Mouse (Mus musculus): ENCODE results near the gene Isoc2a. TPM values are rescaled to one million over a fixed set of nuclear protein-coding genes. Genes with fewer than 3 reads are reported as not detected.
"Not testable (repeated sequence)": the region's sequence is repeated elsewhere in the genome, so short reads cannot be mapped to it uniquely, and the experiment has no call there.

Isoc2a gene
- polyA plus RNA-seq, 1 experiment from 2014 or later = 9.6 TPM

GRCm38 (mm10) chr7:4856508-4856907 lies 20.4 kb upstream of the Isoc2a start:
- Histone ChIP-seq H3K36me3 (ENCODE audit: inconsistent target) (no peaks in the 10 kb centered on the region), H3K79me2 (ENCODE audit: inconsistent target) (no peaks in the 10 kb centered on the region), H3K27ac (no peak overlapping the region), H3K4me3 (ENCODE audit: inconsistent target) (no peak overlapping the region)
- WGBS (ENCODE audit: missing documents) = 84% methylated on average over 9 of the region's 9 CpGs

GRCm38 (mm10) chr7:4857321-4857720 lies 19.6 kb upstream of the Isoc2a start:
- Histone ChIP-seq H3K4me3 (ENCODE audit: inconsistent target) (no peak overlapping the region), H3K36me3 (ENCODE audit: inconsistent target) (no peaks in the 10 kb centered on the region), H3K79me2 (ENCODE audit: inconsistent target) (no peaks in the 10 kb centered on the region), H3K27ac (no peak overlapping the region)
- 83% methylated on average over 6 of the region's 7 CpGs for WGBS (ENCODE audit: missing documents)

GRCm38 (mm10) chr7:4859418-4859978 lies 17.5 kb upstream of the Isoc2a start:
- WGBS (ENCODE audit: missing documents) = 97% methylated on average over 12 of the region's 12 CpGs
- H3K27ac ChIP-seq = no peak overlapping the region
- no peak overlapping the region for H3K4me3 ChIP-seq (ENCODE audit: inconsistent target)
- no peaks in the 10 kb centered on the region for H3K36me3 ChIP-seq (ENCODE audit: inconsistent target)
- H3K79me2 ChIP-seq (ENCODE audit: inconsistent target) = no peaks in the 10 kb centered on the region

- 77% methylated on average over 3 of the region's 3 CpGs for WGBS (ENCODE audit: missing documents)
- H3K4me3 ChIP-seq (ENCODE audit: inconsistent target); H3K27ac ChIP-seq; H3K79me2 ChIP-seq (ENCODE audit: inconsistent target); H3K36me3 ChIP-seq (ENCODE audit: inconsistent target): not testable (repeated sequence)
Measured at GRCm38 (mm10) chr7:4860926-4861325, 16.0 kb upstream of the Isoc2a start.

GRCm38 (mm10) chr7:4863041-4863440 lies 13.9 kb upstream of the Isoc2a start:
- Histone ChIP-seq H3K79me2 (ENCODE audit: inconsistent target) (no peaks in the 10 kb centered on the region), H3K27ac (no peak overlapping the region), H3K36me3 (ENCODE audit: inconsistent target) (no peaks in the 10 kb centered on the region), H3K4me3 (ENCODE audit: inconsistent target) (no peak overlapping the region)
- WGBS (ENCODE audit: missing documents) = 27% methylated on average over 1 of the region's 1 CpGs

- Histone ChIP-seq H3K27ac (no peak overlapping the region), H3K36me3 (ENCODE audit: inconsistent target) (no peaks in the 10 kb centered on the region), H3K79me2 (ENCODE audit: inconsistent target) (no peaks in the 10 kb centered on the region), H3K4me3 (ENCODE audit: inconsistent target) (no peak overlapping the region)
- WGBS (ENCODE audit: missing documents) = 92% methylated on average over 7 of the region's 7 CpGs
Measured at GRCm38 (mm10) chr7:4863541-4864080, 13.3 kb upstream of the Isoc2a start.

- H3K36me3 ChIP-seq (ENCODE audit: inconsistent target) = no peaks in the 10 kb centered on the region
- 96% methylated on average over 5 of the region's 5 CpGs for WGBS (ENCODE audit: missing documents)
Measured at GRCm38 (mm10) chr7:4864130-4864845, 12.7 kb upstream of the Isoc2a start.

GRCm38 (mm10) chr7:4865090-4865489 lies 11.9 kb upstream of the Isoc2a start:
- WGBS (ENCODE audit: missing documents) = 75% methylated on average over 5 of the region's 5 CpGs
- Histone ChIP-seq H3K36me3 (ENCODE audit: inconsistent target) (no peaks in the 10 kb centered on the region), H3K27ac (peak overlapping the region; percentile 82; the same call in 1 of the 2 replicates), H3K79me2 (ENCODE audit: inconsistent target) (no peaks in the 10 kb centered on the region), H3K4me3 (ENCODE audit: inconsistent target) (peak overlapping the region; percentile 83)

More at GRCm38 (mm10) chr7:4864130-4864845, 12.7 kb upstream of the Isoc2a start:
- no peak overlapping the region for H3K27ac ChIP-seq
- H3K79me2 ChIP-seq (ENCODE audit: inconsistent target) = no peaks in the 10 kb centered on the region
- no peak overlapping the region for H3K4me3 ChIP-seq (ENCODE audit: inconsistent target)

- Histone ChIP-seq H3K27ac (peak overlapping the region; percentile 82), H3K36me3 (ENCODE audit: inconsistent target) (no peaks in the 10 kb centered on the region), H3K79me2 (ENCODE audit: inconsistent target) (no peaks in the 10 kb centered on the region), H3K4me3 (ENCODE audit: inconsistent target) (peak overlapping the region; percentile 83)
- WGBS (ENCODE audit: missing documents) = 3% methylated on average over 40 of the region's 40 CpGs
Measured at GRCm38 (mm10) chr7:4865579-4866493, 11.1 kb upstream of the Isoc2a start.

GRCm38 (mm10) chr7:4866631-4867180 lies 10.2 kb upstream of the Isoc2a start:
- WGBS (ENCODE audit: missing documents) = 18% methylated on average over 10 of the region's 10 CpGs
- Histone ChIP-seq H3K79me2 (ENCODE audit: inconsistent target) (no peaks in the 10 kb centered on the region), H3K27ac (peak overlapping the region; percentile 82), H3K36me3 (ENCODE audit: inconsistent target) (no peaks in the 10 kb centered on the region), H3K4me3 (ENCODE audit: inconsistent target) (peak overlapping the region; percentile 83)

- WGBS (ENCODE audit: missing documents) = 73% methylated on average over 6 of the region's 6 CpGs
- no peaks in the 10 kb centered on the region for H3K36me3 ChIP-seq (ENCODE audit: inconsistent target)
- H3K27ac ChIP-seq = no peak within 1 kb of the TSS
- no peak within 1 kb of the TSS for H3K4me3 ChIP-seq (ENCODE audit: inconsistent target)
- no peaks in the 10 kb centered on the region for H3K79me2 ChIP-seq (ENCODE audit: inconsistent target)
Measured at GRCm38 (mm10) chr7:4870133-4870532, 6.8 kb upstream of the Isoc2a start, which contains the start of gene Isoc2b. Gene Isoc2b (minus strand): TSS chr7:4870258.

GRCm38 (mm10) chr7:4877226-4877625 lies 273 bp downstream of the Isoc2a start:
- Histone ChIP-seq H3K4me3 (ENCODE audit: inconsistent target) (peak overlapping the region; percentile 74), H3K79me2 (ENCODE audit: inconsistent target) (no peaks in the 10 kb centered on the region), H3K36me3 (ENCODE audit: inconsistent target) (no peaks in the 10 kb centered on the region), H3K27ac (peak overlapping the region; percentile 49)
- 6% methylated on average over 11 of the region's 11 CpGs for WGBS (ENCODE audit: missing documents)

GRCm38 (mm10) chr7:4878186-4878585 lies 1.2 kb downstream of the Isoc2a start:
- no peak overlapping the region for H3K4me3 ChIP-seq (ENCODE audit: inconsistent target)
- no peaks in the 10 kb centered on the region for H3K79me2 ChIP-seq (ENCODE audit: inconsistent target)
- no peaks in the 10 kb centered on the region for H3K36me3 ChIP-seq (ENCODE audit: inconsistent target)
- no peak overlapping the region for H3K27ac ChIP-seq

GRCm38 (mm10) chr7:4879036-4879435 lies 2.1 kb downstream of the Isoc2a start:
- H3K27ac ChIP-seq; H3K79me2 ChIP-seq (ENCODE audit: inconsistent target); H3K4me3 ChIP-seq (ENCODE audit: inconsistent target); H3K36me3 ChIP-seq (ENCODE audit: inconsistent target): not testable (repeated sequence)
- WGBS (ENCODE audit: missing documents) = 100% methylated on average over 1 of the region's 1 CpGs
